In the genomic region with DNA sequence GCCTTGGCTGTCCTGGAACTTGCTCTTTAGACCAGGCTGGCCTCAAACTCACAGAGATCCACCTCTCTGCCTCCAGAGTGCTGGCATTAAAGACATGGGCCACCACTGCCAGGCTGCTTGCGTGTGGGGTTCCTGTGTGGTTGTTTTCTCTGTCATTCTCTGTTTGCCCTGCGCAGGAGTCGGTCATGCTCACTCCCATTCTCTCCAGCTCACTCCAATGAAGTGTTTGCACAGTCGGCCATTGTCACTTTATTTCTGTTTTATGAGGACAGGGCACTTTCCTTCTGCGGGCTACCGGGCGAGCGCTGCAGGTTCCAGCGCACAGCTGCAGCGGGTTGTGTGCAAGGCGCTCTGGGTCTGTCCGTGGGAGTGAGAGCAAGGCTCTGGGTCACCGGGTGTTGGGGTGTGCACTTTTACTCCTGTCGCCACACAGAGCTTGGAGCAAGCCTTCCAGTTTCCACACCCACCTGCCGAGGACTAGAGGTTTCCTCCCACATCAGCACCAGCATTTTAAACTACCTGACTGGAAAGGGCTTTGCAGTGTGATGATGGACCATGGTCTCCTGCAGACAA, we compare ENCODE assay signal across 16 mouse cellular contexts. TPM values are rescaled to one million over a fixed set of nuclear protein-coding genes. Genes with fewer than 3 reads are reported as not detected.
DNase-seq lines count a peak whose midpoint lies in the region; ATAC-seq and TF ChIP-seq lines count a peak whose summit lies in the region.
"Had no signal": no experiment of that assay in that cellular context is flagged by ENCODE, and none has a peak within 500 bp of the region (broad histone marks: within the 10 kb centered on the region; RNA-seq: fewer than 3 reads in every experiment).

No protein-coding gene starts in this region.

- H3K27ac ChIP-seq in heart, postnatal 0 days (ENCODE audit: low read depth): peak overlapping the region; percentile 67; the same call in 1 of the 2 replicates
- no peak overlapping the region for H3K27ac ChIP-seq in heart, embryonic 12.5 days (ENCODE audit: poor library complexity, severe bottlenecking)
- no peak overlapping the region for H3K27ac ChIP-seq in limb, embryonic 11.5 days (replicated peaks; ENCODE audit: low read depth, low read length)
- peak overlapping the region; percentile 44; the same call in 1 of the 2 replicates for H3K27ac ChIP-seq in stomach, embryonic 14.5 days (ENCODE audit: low read length)
- H3K27ac ChIP-seq: heart, embryonic 15.5 days; limb, embryonic 13.5 days; macrophage had no signal

- TF ChIP-seq EP300 in heart, postnatal 0 days (IDR thresholded peaks at IDR 0.05; ENCODE audit: low read depth): no peak

- no peak for ATAC-seq in heart, postnatal 0 days (ENCODE audit: insufficient read depth, low read depth)
- no peak for ATAC-seq in heart, embryonic 12.5 days (ENCODE audit: insufficient number of reproducible peaks, low FRiP score)
- ATAC-seq in limb, embryonic 11.5 days (ENCODE audit: insufficient number of reproducible peaks, low FRiP score, low TSS enrichment, low read depth): no peak
- no peak for ATAC-seq in stomach, embryonic 14.5 days (ENCODE audit: insufficient number of reproducible peaks, insufficient read depth, low FRiP score, low read depth)
- ATAC-seq: CD4-positive, CD25-positive, alpha-beta regulatory T cell, adult 4 months; intestine, postnatal 0 days had no signal

- no peak overlapping the region for H3K4me2 ChIP-seq in heart, postnatal 0 days (ENCODE audit: low read depth, low read length)
- no peak overlapping the region for H3K4me2 ChIP-seq in heart, embryonic 12.5 days
- H3K4me2 ChIP-seq in limb, embryonic 11.5 days (ENCODE audit: low read depth, severe bottlenecking): no peak overlapping the region
- H3K4me2 ChIP-seq in stomach, embryonic 14.5 days (replicated peaks; ENCODE audit: low read depth, low read length): no peak overlapping the region
- H3K4me2 ChIP-seq: heart, embryonic 15.5 days had no signal

- no peaks in the 10 kb centered on the region for H3K27me3 ChIP-seq in heart, postnatal 0 days (ENCODE audit: control insufficient read depth, insufficient read depth, low read length)
- H3K27me3 ChIP-seq in heart, embryonic 12.5 days (replicated peaks): no peaks in the 10 kb centered on the region
- no peaks in the 10 kb centered on the region for H3K27me3 ChIP-seq in limb, embryonic 11.5 days (ENCODE audit: control insufficient read depth, insufficient read depth, low read length)
- no peaks in the 10 kb centered on the region for H3K27me3 ChIP-seq in stomach, embryonic 14.5 days (ENCODE audit: control insufficient read depth, insufficient read depth, low read length)
- H3K27me3 ChIP-seq: heart, embryonic 15.5 days; limb, embryonic 13.5 days had no signal

- no peak for TF ChIP-seq CTCF in heart, postnatal 0 days (IDR thresholded peaks at IDR 0.05; ENCODE audit: low read depth)
- no peak for TF ChIP-seq CTCF in lung, adult 2 months (IDR thresholded peaks at IDR 0.05; ENCODE audit: insufficient read depth, low read length)

- WGBS in heart, postnatal 0 days: 83% methylated on average over 15 of the region's 15 CpGs
- 75% methylated on average over 15 of the region's 15 CpGs for WGBS in heart, embryonic 12.5 days
- WGBS in lung, adult 2 months: 61% methylated on average over 15 of the region's 15 CpGs
- WGBS in limb, embryonic 11.5 days: 63% methylated on average over 15 of the region's 15 CpGs
- 56% methylated on average over 15 of the region's 15 CpGs for WGBS in stomach, embryonic 14.5 days

- H3K9ac ChIP-seq in heart, postnatal 0 days (replicated peaks; ENCODE audit: low read depth, low read length): no peak overlapping the region
- H3K9ac ChIP-seq in heart, embryonic 12.5 days: no peak overlapping the region
- 0 out of 2 replicates have a peak overlapping the region, but pooled peaks have one; percentile 19 for H3K9ac ChIP-seq in limb, embryonic 11.5 days (ENCODE audit: low read length)
- no peak overlapping the region for H3K9ac ChIP-seq in stomach, embryonic 14.5 days (replicated peaks; ENCODE audit: low read depth, low read length)
- H3K9ac ChIP-seq: heart, embryonic 15.5 days; limb, embryonic 13.5 days had no signal

- no peaks in the 10 kb centered on the region for H3K36me3 ChIP-seq in heart, postnatal 0 days (replicated peaks; ENCODE audit: control insufficient read depth, insufficient read depth, low read length)
- no peaks in the 10 kb centered on the region for H3K36me3 ChIP-seq in heart, embryonic 12.5 days
- H3K36me3 ChIP-seq in limb, embryonic 11.5 days (ENCODE audit: control insufficient read depth, insufficient read depth, low read length): no peaks in the 10 kb centered on the region
- no peaks in the 10 kb centered on the region for H3K36me3 ChIP-seq in stomach, embryonic 14.5 days (ENCODE audit: control insufficient read depth, insufficient read depth, low read length)
- H3K36me3 ChIP-seq: heart, embryonic 15.5 days; limb, embryonic 13.5 days had no signal

- peaks cover 22% of the 10 kb centered on the region for H3K4me1 ChIP-seq in heart, postnatal 0 days (ENCODE audit: control insufficient read depth, insufficient read depth)
- peaks cover 47% of the 10 kb centered on the region for H3K4me1 ChIP-seq in heart, embryonic 12.5 days (replicated peaks)
- peaks cover 25% of the 10 kb centered on the region for H3K4me1 ChIP-seq in lung, adult 2 months (ENCODE audit: control insufficient read depth, insufficient read depth, low read length)
- H3K4me1 ChIP-seq in limb, embryonic 11.5 days (ENCODE audit: control insufficient read depth, insufficient read depth, low read length): peaks cover 52% of the 10 kb centered on the region
- peaks cover 41% of the 10 kb centered on the region for H3K4me1 ChIP-seq in stomach, embryonic 14.5 days (ENCODE audit: control insufficient read depth, insufficient read depth, low read length)

- H3K9me3 ChIP-seq in heart, postnatal 0 days (replicated peaks; ENCODE audit: control insufficient read depth, low read length): no peaks in the 10 kb centered on the region
- no peaks in the 10 kb centered on the region for H3K9me3 ChIP-seq in heart, embryonic 12.5 days (replicated peaks)
- H3K9me3 ChIP-seq in limb, embryonic 11.5 days (ENCODE audit: control insufficient read depth, low read length): no peaks in the 10 kb centered on the region
- no peaks in the 10 kb centered on the region for H3K9me3 ChIP-seq in stomach, embryonic 14.5 days (ENCODE audit: control insufficient read depth, low read depth, low read length)
- H3K9me3 ChIP-seq: heart, embryonic 15.5 days; limb, embryonic 13.5 days had no signal

- TF ChIP-seq POLR2A in lung, adult 2 months (IDR thresholded peaks at IDR 0.05; ENCODE audit: borderline replicate concordance, extremely low read depth, low read depth, low read length): no peak

- H3K4me3 ChIP-seq in heart, postnatal 0 days (ENCODE audit: low read depth, low read length): no peak overlapping the region
- no peak overlapping the region for H3K4me3 ChIP-seq in heart, embryonic 12.5 days
- H3K4me3 ChIP-seq in lung, adult 2 months (replicated peaks; ENCODE audit: extremely low read depth, low read depth, low read length): no peak overlapping the region
- H3K4me3 ChIP-seq in limb, embryonic 11.5 days (ENCODE audit: low read depth, low read length): no peak overlapping the region
- no peak overlapping the region for H3K4me3 ChIP-seq in stomach, embryonic 14.5 days (ENCODE audit: low read depth, low read length)
- H3K4me3 ChIP-seq: heart, embryonic 15.5 days; limb, embryonic 13.5 days had no signal

- DNase-seq in heart, postnatal 0 days (ENCODE audit: low spot score): no peak
- DNase-seq in lung, adult 18-20 months: peak; percentile 44 to 67
- no peak for DNase-seq in lung, adult 2 months
- no peak for DNase-seq in limb, embryonic 11.5 days (ENCODE audit: low spot score)
- DNase-seq in yolk sac, embryonic 10.5 days (ENCODE audit: low spot score): no peak
- DNase-seq: cerebellum, postnatal 10 days; layer of hippocampus, adult 9-11 months; thymus, postnatal 4 days had no signal

RNA-seq across cellular contexts. Expression of a gene that starts 10.8 kb away (rescaled TPM):
- total RNA-seq in heart, postnatal 0 days (2014; rRNA removed; ENCODE audit: low replicate concordance): 146 and 188 TPM in 2 replicates
- polyA plus RNA-seq in heart, postnatal 0 days (2015; fragmentation: Nextera tagmentation; extraction: Ambion mirVana): 46.7 and 59.3 TPM in 2 replicates
- 87.7 and 90.9 TPM in 2 replicates for polyA plus RNA-seq in heart, embryonic 12.5 days (2016; fragmentation: Nextera tagmentation; extraction: Ambion mirVana)
- polyA plus RNA-seq in lung, adult 2 months (2012; rRNA removed): 323 and 438 TPM in 2 replicates
- 221 and 248 TPM in 2 replicates for polyA plus RNA-seq in limb, embryonic 11.5 days (2014; fragmentation: Nextera tagmentation; extraction: Ambion mirVana)
- polyA plus RNA-seq in stomach, embryonic 14.5 days (2014; fragmentation: Nextera tagmentation; extraction: Ambion mirVana): 147 and 150 TPM in 2 replicates

RNA-seq across cellular contexts. Expression of a gene that starts 28.7 kb away (rescaled TPM):
- 13.4 and 29.9 TPM in 2 replicates for total RNA-seq in heart, postnatal 0 days (2014; rRNA removed; ENCODE audit: low replicate concordance)
- polyA plus RNA-seq in heart, postnatal 0 days (2015; fragmentation: Nextera tagmentation; extraction: Ambion mirVana): 17.0 and 21.4 TPM in 2 replicates
- 18.9 and 20.8 TPM in 2 replicates for polyA plus RNA-seq in heart, embryonic 12.5 days (2016; fragmentation: Nextera tagmentation; extraction: Ambion mirVana)
- 84.7 and 90.1 TPM in 2 replicates for polyA plus RNA-seq in lung, adult 2 months (2012; rRNA removed)
- 18.5 and 22.3 TPM in 2 replicates for polyA plus RNA-seq in limb, embryonic 11.5 days (2014; fragmentation: Nextera tagmentation; extraction: Ambion mirVana)
- 18.4 and 21.7 TPM in 2 replicates for polyA plus RNA-seq in stomach, embryonic 14.5 days (2014; fragmentation: Nextera tagmentation; extraction: Ambion mirVana)
- total RNA-seq: monocyte, adult 5-6 weeks had no signal
- polyA plus RNA-seq: macrophage had no signal

RNA-seq across cellular contexts. Expression of a gene that starts 38.4 kb away (rescaled TPM):
- total RNA-seq in heart, postnatal 0 days (2014; rRNA removed; ENCODE audit: low replicate concordance): 6.5 and 11.7 TPM in 2 replicates
- 30.9 and 31.6 TPM in 2 replicates for polyA plus RNA-seq in heart, postnatal 0 days (2015; fragmentation: Nextera tagmentation; extraction: Ambion mirVana)
- 23.1 and 25.2 TPM in 2 replicates for polyA plus RNA-seq in heart, embryonic 12.5 days (2016; fragmentation: Nextera tagmentation; extraction: Ambion mirVana)
- polyA plus RNA-seq in lung, adult 2 months (2012; rRNA removed): 2.9 and 3.8 TPM in 2 replicates
- polyA plus RNA-seq in limb, embryonic 11.5 days (2014; fragmentation: Nextera tagmentation; extraction: Ambion mirVana): 37.1 and 38.5 TPM in 2 replicates
- 26.5 and 30.1 TPM in 2 replicates for polyA plus RNA-seq in stomach, embryonic 14.5 days (2014; fragmentation: Nextera tagmentation; extraction: Ambion mirVana)

RNA-seq across cellular contexts. Expression of a gene that starts 56.0 kb away (rescaled TPM):
- 68.6 and 72.9 TPM in 2 replicates for total RNA-seq in heart, postnatal 0 days (2014; rRNA removed; ENCODE audit: low replicate concordance)
- 53.4 and 55.0 TPM in 2 replicates for polyA plus RNA-seq in heart, postnatal 0 days (2015; fragmentation: Nextera tagmentation; extraction: Ambion mirVana)
- 87.5 and 91.9 TPM in 2 replicates for polyA plus RNA-seq in heart, embryonic 12.5 days (2016; fragmentation: Nextera tagmentation; extraction: Ambion mirVana)
- 125 and 149 TPM in 2 replicates for polyA plus RNA-seq in lung, adult 2 months (2012; rRNA removed)
- 123 and 126 TPM in 2 replicates for polyA plus RNA-seq in limb, embryonic 11.5 days (2014; fragmentation: Nextera tagmentation; extraction: Ambion mirVana)
- polyA plus RNA-seq in stomach, embryonic 14.5 days (2014; fragmentation: Nextera tagmentation; extraction: Ambion mirVana): 120 and 122 TPM in 2 replicates

Comparison
In these comparisons a context has a peak if more than half of its experiments do, and no peak if none do; other contexts are left out.
1. DNase-seq: peak in lung, adult 18-20 months (2 of 2); none in heart, postnatal 0 days (single experiment), lung, adult 2 months (single experiment), limb, embryonic 11.5 days (single experiment) and yolk sac, embryonic 10.5 days (single experiment).
2. H3K27ac ChIP-seq: peak in heart, postnatal 0 days (single experiment) and stomach, embryonic 14.5 days (single experiment); none in heart, embryonic 12.5 days (single experiment) and limb, embryonic 11.5 days (single experiment).